Mouse (Mus musculus): ENCODE data around the gene Slc27a5. TPM values are rescaled to one million over a fixed set of nuclear protein-coding genes. Genes with fewer than 3 reads are reported as not detected.

Gene Slc27a5
- under 1 TPM in 1 of 2 experiments, not detected in 1; 0.70 TPM for total RNA-seq (2021)
- long read RNA-seq, experiment 1: 0 reads
- long read RNA-seq, experiment 2: 0 reads

- DNase-seq (ENCODE audit: low spot score in 2 of 2): no peak
Observed at GRCm38 (mm10) chr7:12998053-12998452, at the start of gene Slc27a5. Gene Slc27a5 (minus strand): TSS chr7:12998192.

- peak in 1 of 2 experiments; percentile 51 for DNase-seq (ENCODE audit: low spot score in 2 of 2)
Observed at GRCm38 (mm10) chr7:13046084-13046483, 48.1 kb upstream of the Slc27a5 start.

GRCm38 (mm10) chr7:13044254-13044625 lies 46.2 kb upstream of the Slc27a5 start:
- no peak for DNase-seq (ENCODE audit: low spot score in 2 of 2)

GRCm38 (mm10) chr7:13043445-13044253 lies 45.7 kb upstream of the Slc27a5 start:
- no peak for DNase-seq (ENCODE audit: low spot score in 2 of 2)

- DNase-seq (ENCODE audit: low spot score in 2 of 2): no peak
Observed at GRCm38 (mm10) chr7:13043120-13043444, 45.1 kb upstream of the Slc27a5 start.

DNA sequence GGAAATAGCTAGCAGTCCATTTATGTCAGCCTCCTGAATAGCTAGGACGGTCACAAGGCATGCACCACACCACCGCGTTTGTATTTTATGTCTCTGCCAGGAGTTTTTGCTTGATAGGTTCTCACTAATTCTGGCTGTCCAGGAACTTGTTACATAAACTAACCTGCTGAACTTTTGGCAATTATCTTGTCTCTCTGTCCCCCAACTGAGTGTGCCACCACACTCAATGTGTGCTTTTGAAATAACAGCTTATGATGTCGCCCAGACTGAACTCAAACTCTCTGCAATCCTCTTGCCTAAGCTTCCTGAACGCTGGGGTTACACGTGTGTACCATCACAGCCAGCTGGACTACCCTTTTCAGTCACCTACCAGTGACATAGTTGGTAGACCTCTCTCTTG lies 44.5 kb upstream of the Slc27a5 start:
- no peak for DNase-seq (ENCODE audit: low spot score in 2 of 2)

GRCm38 (mm10) chr7:13041256-13041655 lies 43.3 kb upstream of the Slc27a5 start:
- DNase-seq (ENCODE audit: low spot score in 2 of 2): no peak

GRCm38 (mm10) chr7:13039181-13039580 lies 41.2 kb upstream of the Slc27a5 start:
- DNase-seq (ENCODE audit: low spot score in 2 of 2): no peak

DNA sequence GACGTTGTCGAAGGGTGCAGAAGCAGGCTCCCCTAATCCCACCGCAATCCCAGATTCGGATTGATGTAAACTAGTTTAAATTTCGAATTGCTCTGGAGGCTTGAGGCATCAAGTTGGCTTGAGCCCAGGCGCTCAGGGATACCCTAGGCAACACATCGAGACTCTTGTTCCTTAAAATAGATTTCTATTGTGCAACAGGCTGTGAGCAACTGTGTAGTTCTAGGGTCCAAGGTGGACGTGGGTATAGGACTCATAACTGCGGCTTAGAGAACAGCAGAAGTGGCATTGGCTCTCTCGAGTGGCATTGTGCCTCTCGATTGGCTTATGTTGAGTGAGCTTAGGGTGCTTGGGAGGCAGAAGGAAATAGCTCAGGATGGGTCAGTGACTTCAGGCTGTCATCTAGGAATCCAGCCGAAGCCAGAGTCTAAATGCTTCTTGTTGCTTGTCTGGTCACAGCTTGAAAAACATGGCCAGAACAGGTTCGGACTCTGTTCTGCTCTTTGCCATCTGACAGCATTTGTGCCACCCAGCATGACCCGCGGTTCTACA lies 40.7 kb upstream of the Slc27a5 start:
- no peak for DNase-seq (ENCODE audit: low spot score in 2 of 2)

DNA sequence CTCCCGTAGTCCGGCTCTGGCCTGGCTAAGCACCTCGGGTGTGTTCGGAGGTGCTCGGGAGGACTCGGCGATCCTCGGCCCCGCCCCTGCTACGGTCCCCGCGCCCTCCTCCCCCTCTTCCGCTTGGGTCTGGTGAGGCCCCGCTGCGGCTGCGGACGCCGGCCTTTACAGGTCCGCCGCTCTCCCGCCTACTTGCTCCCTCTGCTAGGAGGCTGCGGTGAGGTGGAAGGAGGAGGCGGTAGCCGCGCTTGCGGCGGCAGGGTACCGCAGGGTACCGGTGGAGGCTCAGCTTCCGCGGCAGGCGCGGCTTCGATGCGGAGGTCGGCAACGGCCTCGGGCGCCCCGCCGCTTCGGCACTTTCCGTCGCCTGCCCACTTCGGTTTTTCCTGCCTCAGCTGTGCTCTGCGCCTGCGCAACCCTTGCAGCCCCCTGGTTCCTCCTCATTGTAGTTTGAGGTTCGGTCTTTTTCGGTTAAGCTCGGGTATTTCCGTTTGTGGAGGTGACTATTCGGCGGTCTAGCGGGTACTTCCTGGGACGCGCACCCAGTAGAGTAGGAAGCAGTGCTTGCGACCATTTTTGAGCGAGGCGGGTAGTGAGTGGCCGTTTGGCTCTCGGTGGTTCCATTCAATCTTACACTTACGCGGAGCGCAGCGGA lies 40.0 kb upstream of the Slc27a5 start, which contains the start of gene Ube2m:
TSS of gene Ube2m (minus strand) at position 375 of the 655 bp plus-strand sequence.
- DNase-seq (ENCODE audit: low spot score in 2 of 2): peak; percentile 99

DNA sequence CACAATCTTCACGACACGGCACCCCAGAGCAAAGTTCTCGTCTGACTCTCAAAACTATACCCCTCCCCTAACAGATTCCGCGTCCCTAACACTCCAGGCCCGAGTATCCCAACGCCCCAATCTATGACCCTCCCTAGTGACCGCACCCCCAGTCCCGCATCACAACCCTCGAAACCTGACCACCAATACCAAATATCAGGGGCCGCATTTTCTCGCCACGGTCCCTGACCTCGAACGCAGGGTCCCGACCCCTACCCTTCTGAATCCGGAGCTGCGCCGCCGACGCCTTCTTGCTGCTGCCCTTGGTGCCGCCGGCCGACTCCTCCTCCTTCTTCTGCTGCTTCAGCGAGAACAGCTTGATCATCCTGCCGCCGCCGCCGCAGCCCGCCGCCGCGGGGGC lies 39.4 kb upstream of the Slc27a5 start:
- peak; percentile 51 to 55 for DNase-seq (ENCODE audit: low spot score in 2 of 2)

DNA sequence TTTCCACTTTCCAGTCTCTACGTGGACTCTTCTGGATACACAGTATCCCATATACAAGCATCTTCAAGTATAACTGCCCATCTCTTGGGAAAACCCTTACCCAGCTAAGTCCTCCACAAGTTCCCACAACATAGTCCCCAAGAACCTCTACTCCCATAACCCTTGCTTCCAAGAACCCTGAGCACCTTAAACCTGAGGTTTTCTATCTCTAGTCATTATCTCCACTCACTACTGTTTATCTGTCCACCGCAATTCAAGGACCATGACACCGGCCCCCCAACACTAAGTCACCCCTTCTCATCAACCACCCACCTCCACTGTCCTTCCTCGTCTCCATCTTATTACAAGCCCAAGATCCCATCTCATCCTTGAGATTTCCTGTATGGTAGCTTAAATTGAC lies 38.8 kb upstream of the Slc27a5 start:
- no peak for DNase-seq (ENCODE audit: low spot score in 2 of 2)

DNA sequence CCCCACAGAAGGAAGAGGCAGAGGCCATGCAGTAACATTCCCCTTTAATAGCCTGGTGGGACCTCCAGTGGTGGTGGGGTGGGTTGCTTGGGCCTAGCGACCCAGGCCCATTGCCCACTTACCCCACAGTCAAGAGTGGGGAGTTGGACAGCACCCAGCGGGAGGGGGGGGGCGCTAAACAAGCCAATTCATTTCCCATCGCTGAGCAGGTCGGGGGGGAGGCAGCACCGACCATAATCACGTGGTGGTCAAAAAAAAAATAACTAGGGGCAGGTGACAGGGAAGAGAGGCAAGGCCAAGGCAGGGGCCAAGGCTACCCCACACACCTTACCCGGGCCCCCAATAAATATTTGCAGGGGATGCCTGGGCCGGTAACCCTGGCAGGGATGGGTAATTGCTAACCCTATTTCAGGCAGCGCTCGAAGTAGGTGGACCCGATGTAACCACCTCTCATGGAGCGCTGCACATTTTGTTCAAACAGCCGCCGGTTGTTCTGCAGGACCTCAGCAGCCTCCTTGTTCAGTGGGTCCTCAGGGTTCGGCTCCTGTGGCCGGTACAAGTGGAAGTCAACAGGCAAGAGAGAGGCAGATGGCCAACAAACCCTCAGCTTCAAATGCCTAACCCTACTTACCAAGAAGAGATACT lies 37.3 kb upstream of the Slc27a5 start:
- no peak for DNase-seq (ENCODE audit: low spot score in 2 of 2)

DNA sequence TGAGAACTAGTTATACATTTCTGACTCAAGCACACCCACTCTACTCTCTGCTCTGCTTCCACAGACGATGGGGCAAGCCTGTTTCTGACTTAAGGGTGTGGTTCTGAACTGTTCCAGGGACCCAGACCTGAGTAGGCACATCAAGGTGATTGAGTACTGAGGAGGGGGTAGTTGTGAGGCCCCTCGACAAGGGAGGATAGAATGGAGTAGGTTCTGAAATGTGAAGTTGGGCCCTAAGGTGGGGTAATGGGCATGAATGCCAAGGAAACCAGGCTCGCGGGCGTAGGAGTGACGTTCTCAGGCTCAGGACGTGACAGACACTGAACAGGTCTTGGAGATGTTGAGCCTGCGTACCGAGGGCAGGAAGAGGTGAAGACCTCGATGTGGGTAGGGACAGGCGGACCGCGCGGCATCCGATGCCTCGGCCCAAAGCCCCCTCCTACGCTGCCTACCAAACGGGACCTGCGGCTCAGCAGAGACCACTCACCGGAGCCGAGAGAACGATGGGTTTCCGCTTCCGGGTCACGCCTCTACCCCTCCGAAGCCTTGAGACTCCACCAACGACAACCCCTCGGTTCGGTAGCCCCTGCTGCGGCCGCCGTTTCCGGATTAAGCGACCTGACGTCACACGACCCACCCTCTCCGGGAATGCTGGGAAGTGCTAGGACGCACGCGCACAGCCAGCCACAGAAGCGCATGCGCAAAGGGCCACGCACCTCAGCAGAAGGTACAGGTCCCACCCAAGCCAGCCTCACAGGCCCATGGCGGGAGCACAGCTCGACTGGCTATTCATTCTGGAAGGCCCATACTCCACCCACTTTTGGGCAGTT lies 36.4 kb upstream of the Slc27a5 start, which contains the start of gene Chmp2a:
TSS of gene Chmp2a (minus strand) at position 660 of the 830 bp plus-strand sequence.
- DNase-seq (ENCODE audit: low spot score in 2 of 2): peak; percentile 96 to 97

- no peak for DNase-seq (ENCODE audit: low spot score in 2 of 2)
Observed at GRCm38 (mm10) chr7:13033451-13034147, 35.6 kb upstream of the Slc27a5 start.

- DNase-seq (ENCODE audit: low spot score in 2 of 2): no peak
Observed at GRCm38 (mm10) chr7:13032541-13032940, 34.5 kb upstream of the Slc27a5 start.

DNA sequence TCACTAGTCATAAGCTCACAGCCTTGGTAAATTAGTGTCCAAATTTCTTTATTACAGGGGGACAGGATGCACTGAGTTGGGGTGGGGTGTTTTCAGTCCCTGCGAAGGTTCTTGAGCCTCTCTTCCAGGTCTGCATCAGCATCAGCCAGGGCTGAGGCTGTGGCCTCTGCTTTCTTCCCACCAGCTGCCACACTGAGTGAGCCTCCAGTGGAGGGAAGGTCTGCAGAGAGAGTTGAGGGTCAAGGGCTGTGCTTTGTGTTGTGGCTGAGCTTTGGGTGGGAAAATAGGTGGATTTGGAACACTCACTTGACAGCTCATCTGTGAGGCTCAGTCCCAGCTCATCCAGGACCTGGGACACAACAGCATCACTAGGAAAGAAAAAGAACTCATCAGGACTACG lies 34.0 kb upstream of the Slc27a5 start:
- DNase-seq (ENCODE audit: low spot score in 2 of 2): no peak

DNA sequence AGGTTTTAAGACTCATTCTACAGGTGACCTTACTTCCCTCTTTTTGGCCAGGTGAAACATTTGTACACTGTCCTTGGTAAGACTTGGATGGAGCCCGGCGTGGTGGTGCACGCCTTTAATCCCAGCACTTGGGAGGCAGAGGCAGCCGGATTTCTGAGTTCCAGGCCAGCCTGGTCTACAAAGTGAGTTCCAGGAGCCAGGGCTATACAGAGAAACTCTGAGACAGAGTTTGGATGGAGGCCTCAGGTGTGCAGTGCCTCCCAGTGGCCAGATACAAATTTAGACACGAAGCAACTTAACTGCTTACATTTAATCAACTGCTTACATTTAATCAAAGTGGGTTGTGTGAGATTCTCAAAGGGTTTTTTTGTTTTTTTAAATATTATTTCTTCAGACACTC lies 33.1 kb upstream of the Slc27a5 start:
- DNase-seq (ENCODE audit: low spot score in 2 of 2): no peak

DNA sequence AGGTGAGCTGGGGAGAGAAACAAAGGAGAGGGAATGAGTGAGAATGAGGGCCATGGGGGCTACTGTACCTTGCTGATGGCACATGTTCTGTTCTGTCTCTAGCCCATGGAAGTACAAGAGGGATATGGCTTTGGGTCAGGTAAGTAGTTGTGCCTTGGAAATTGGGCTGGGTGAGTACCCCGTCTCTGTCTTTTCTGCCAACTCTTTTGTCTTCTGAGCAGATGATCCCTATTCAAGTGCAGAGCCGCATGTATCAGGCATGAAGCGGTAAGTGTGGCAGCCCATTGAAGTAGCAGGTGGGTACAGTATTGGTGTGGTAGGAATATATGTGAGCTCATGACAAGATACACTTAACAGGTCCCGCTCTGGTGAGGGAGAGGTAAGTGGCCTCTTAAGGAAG lies 31.0 kb upstream of the Slc27a5 start:
- DNase-seq (ENCODE audit: low spot score in 2 of 2): no peak

DNA sequence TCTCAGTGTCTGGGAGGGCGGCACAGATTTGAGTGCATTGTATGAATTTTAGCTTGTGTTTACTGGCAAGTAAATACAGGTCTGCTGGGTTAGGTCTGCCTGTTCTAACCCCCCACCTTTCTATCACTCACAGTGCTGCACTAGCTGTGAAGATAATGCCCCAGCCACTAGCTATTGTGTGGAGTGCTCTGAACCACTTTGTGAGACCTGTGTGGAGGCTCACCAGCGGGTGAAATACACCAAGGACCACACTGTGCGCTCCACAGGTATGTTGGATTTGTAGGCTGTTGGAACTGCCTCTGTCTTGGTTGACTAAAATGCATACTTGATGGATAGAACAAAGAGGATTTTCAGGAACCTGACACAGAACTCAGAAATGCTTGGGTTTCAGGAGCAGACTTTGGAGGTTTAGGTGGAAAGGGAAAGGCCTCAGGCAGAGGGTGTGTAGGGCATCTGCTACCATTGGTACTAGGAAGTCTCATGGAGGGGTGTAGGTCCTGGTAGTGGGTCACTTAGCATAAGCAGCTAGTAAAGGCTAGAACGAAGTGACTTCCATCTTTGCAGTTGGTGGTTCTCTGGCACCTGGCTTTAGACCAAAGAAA lies 27.6 kb upstream of the Slc27a5 start:
- no peak for DNase-seq (ENCODE audit: low spot score in 2 of 2)
